Mouse (Mus musculus): ENCODE measurements around the gene Gm3448. TPM values are rescaled to one million over a fixed set of nuclear protein-coding genes. Genes with fewer than 3 reads are reported as not detected.

Gm3448 gene
- polyA plus RNA-seq, 1 experiment from 2014 or later: 3.7 TPM

Other genes with a start within 250 kb of the Gm3448 start
- 8.2 and 8.6 TPM in 2 replicates for gene Wdr27, start 98.4 kb downstream of the Gm3448 start, polyA plus RNA-seq (2015; fragmentation: Nextera tagmentation; extraction: Ambion mirVana)
- 35.6 and 38.2 TPM in 2 replicates for gene 1600012H06Rik, start 98.4 kb downstream of the Gm3448 start, polyA plus RNA-seq (2015; fragmentation: Nextera tagmentation; extraction: Ambion mirVana)
- 39.1 and 39.4 TPM in 2 replicates for gene Phf10, start 80.3 kb downstream of the Gm3448 start, polyA plus RNA-seq (2015; fragmentation: Nextera tagmentation; extraction: Ambion mirVana)
- 9.3 and 11.2 TPM in 2 replicates for gene 9030025P20Rik, start 63.1 kb downstream of the Gm3448 start, polyA plus RNA-seq (2015; fragmentation: Nextera tagmentation; extraction: Ambion mirVana)
- gene Gm3417, start 62.7 kb downstream of the Gm3448 start, polyA plus RNA-seq (2015; fragmentation: Nextera tagmentation; extraction: Ambion mirVana): not detected in 2 replicates
- gene Gm3435, start 31.4 kb downstream of the Gm3448 start, polyA plus RNA-seq (2015; fragmentation: Nextera tagmentation; extraction: Ambion mirVana): 5.7 and 8.7 TPM in 2 replicates
- 69.2 and 85.6 TPM in 2 replicates for gene Ermard, start 329 bp downstream of the Gm3448 start, polyA plus RNA-seq (2015; fragmentation: Nextera tagmentation; extraction: Ambion mirVana)
- 0.53 and 1.2 TPM in 2 replicates for gene Tcte3, start within 50 bp of the Gm3448 start, polyA plus RNA-seq (2015; fragmentation: Nextera tagmentation; extraction: Ambion mirVana)